Mouse (Mus musculus): Measurements from ENCODE around the gene Slc16a14. TPM values are rescaled to one million over a fixed set of nuclear protein-coding genes. Genes with fewer than 3 reads are reported as not detected.

The Slc16a14 gene
- polyA plus RNA-seq, 1 experiment from 2014 or later, result 0.05 TPM

GRCm38 (mm10) chr1:84866231-84866630 lies 68.7 kb downstream of the Slc16a14 start:
- Histone ChIP-seq H3K4me3 (no peak overlapping the region), H3K27me3 (no peaks in the 10 kb centered on the region), H3K9me3 (replicated peaks) (no peaks in the 10 kb centered on the region), H3K9ac (no peak overlapping the region), H3K4me2 (no peak overlapping the region), H3K36me3 (no peaks in the 10 kb centered on the region), H3K27ac (no peak overlapping the region), H3K4me1 (replicated peaks) (no peaks in the 10 kb centered on the region)
- WGBS, result 87% methylated on average over 6 of the region's 6 CpGs
- no peak for ATAC-seq (replicated peaks; ENCODE audit: insufficient number of reproducible peaks, insufficient read depth, low FRiP score, low read depth)

GRCm38 (mm10) chr1:84864645-84865044 lies 70.3 kb downstream of the Slc16a14 start:
- no peaks in the 10 kb centered on the region for H3K36me3 ChIP-seq
- no peaks in the 10 kb centered on the region for H3K27me3 ChIP-seq
- no peak overlapping the region for H3K4me2 ChIP-seq
- no peak overlapping the region for H3K4me3 ChIP-seq
- H3K9ac ChIP-seq, result no peak overlapping the region
- 46% methylated on average over 2 of the region's 2 CpGs for WGBS
- H3K27ac ChIP-seq, result no peak overlapping the region
- no peak for ATAC-seq (replicated peaks; ENCODE audit: insufficient number of reproducible peaks, insufficient read depth, low FRiP score, low read depth)
- H3K4me1 ChIP-seq (replicated peaks), result peaks cover 6% of the 10 kb centered on the region
- no peaks in the 10 kb centered on the region for H3K9me3 ChIP-seq (replicated peaks)

GRCm38 (mm10) chr1:84861255-84861630 lies 73.7 kb downstream of the Slc16a14 start:
- Histone ChIP-seq H3K27me3 (no peaks in the 10 kb centered on the region), H3K9me3 (replicated peaks) (no peaks in the 10 kb centered on the region), H3K27ac (no peak overlapping the region), H3K9ac (no peak overlapping the region), H3K4me2 (no peak overlapping the region), H3K36me3 (no peaks in the 10 kb centered on the region), H3K4me3 (no peak overlapping the region), H3K4me1 (replicated peaks) (peaks cover 6% of the 10 kb centered on the region)
- ATAC-seq (replicated peaks; ENCODE audit: insufficient number of reproducible peaks, insufficient read depth, low FRiP score, low read depth), result no peak
- WGBS, result 63% methylated on average over 1 of the region's 1 CpGs

GRCm38 (mm10) chr1:84860360-84861254 lies 74.3 kb downstream of the Slc16a14 start:
- no peaks in the 10 kb centered on the region for H3K9me3 ChIP-seq (replicated peaks)
- no peak overlapping the region for H3K4me3 ChIP-seq
- no peaks in the 10 kb centered on the region for H3K27me3 ChIP-seq
- H3K4me2 ChIP-seq, result no peak overlapping the region
- no peak overlapping the region for H3K9ac ChIP-seq
- ATAC-seq (replicated peaks; ENCODE audit: insufficient number of reproducible peaks, insufficient read depth, low FRiP score, low read depth), result no peak
- H3K4me1 ChIP-seq (replicated peaks), result peaks cover 6% of the 10 kb centered on the region
- H3K36me3 ChIP-seq, result no peaks in the 10 kb centered on the region
- H3K27ac ChIP-seq, result no peak overlapping the region
- WGBS, result 56% methylated on average over 10 of the region's 10 CpGs

GRCm38 (mm10) chr1:84859597-84859996 lies 75.3 kb downstream of the Slc16a14 start:
- WGBS, result 90% methylated on average over 6 of the region's 6 CpGs
- Histone ChIP-seq H3K9ac (no peak overlapping the region), H3K4me3 (no peak overlapping the region), H3K4me2 (no peak overlapping the region), H3K27ac (no peak overlapping the region), H3K27me3 (no peaks in the 10 kb centered on the region), H3K9me3 (replicated peaks) (no peaks in the 10 kb centered on the region), H3K4me1 (replicated peaks) (peaks cover 6% of the 10 kb centered on the region), H3K36me3 (no peaks in the 10 kb centered on the region)
- no peak for ATAC-seq (replicated peaks; ENCODE audit: insufficient number of reproducible peaks, insufficient read depth, low FRiP score, low read depth)

Other genes with a start within 250 kb of the Slc16a14 start
- gene Dner, start 238.9 kb downstream of the Slc16a14 start, polyA plus RNA-seq (2015; fragmentation: Nextera tagmentation; extraction: Ambion mirVana), result 0.67 and 1.3 TPM in 2 replicates
- 6.8 and 7.3 TPM in 2 replicates for gene Fbxo36, start 95.3 kb downstream of the Slc16a14 start, polyA plus RNA-seq (2015; fragmentation: Nextera tagmentation; extraction: Ambion mirVana)
- 43.4 and 51.0 TPM in 2 replicates for gene Trip12, start 94.6 kb downstream of the Slc16a14 start, polyA plus RNA-seq (2015; fragmentation: Nextera tagmentation; extraction: Ambion mirVana)
- not detected in 2 replicates for gene Gm10553, start 165.0 kb upstream of the Slc16a14 start, polyA plus RNA-seq (2015; fragmentation: Nextera tagmentation; extraction: Ambion mirVana)
- gene A530032D15Rik, start 174.7 kb upstream of the Slc16a14 start, polyA plus RNA-seq (2015; fragmentation: Nextera tagmentation; extraction: Ambion mirVana), result not detected in 2 replicates

Data from heart, embryonic 15.5 days (tissue).